Mouse (Mus musculus): Measurements from ENCODE around the gene Olfr55. TPM values are rescaled to one million over a fixed set of nuclear protein-coding genes. Genes with fewer than 3 reads are reported as not detected.
"Not testable (repeated sequence)": the region's sequence is repeated elsewhere in the genome, so short reads cannot be mapped to it uniquely, and the experiment has no call there.

Olfr55 gene
- not detected in 2 replicates for polyA plus RNA-seq (2015; fragmentation: Nextera tagmentation; extraction: Ambion mirVana)

DNA sequence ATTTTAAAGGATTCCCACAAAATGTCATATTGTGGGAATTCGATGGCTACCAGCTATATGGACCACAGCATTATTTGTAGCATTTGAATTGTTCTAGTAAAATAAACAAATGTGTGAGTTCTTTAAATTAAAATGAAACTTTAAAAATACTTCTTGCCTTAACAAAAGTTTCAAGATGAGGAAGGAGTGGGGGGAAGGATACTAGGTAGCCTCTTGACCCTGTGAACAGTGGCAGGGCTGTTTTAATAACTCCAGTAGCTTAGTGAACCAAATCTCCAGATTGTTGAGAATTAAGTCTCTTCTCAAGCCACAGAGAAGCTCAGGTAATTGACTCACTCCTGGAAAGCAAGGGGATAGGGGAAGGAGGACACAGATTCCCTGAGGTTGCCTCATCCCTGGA lies at the start of gene Olfr55:
Gene Olfr55 (plus strand): TSS at position 301 of the 400 bp plus-strand sequence.
- H3K27me3 ChIP-seq (replicated peaks; ENCODE audit: control insufficient read depth, insufficient read depth, low read length); H3K36me3 ChIP-seq (ENCODE audit: control insufficient read depth, insufficient read depth); H3K4me2 ChIP-seq (replicated peaks; ENCODE audit: low read depth); ATAC-seq; H3K4me1 ChIP-seq (replicated peaks; ENCODE audit: control insufficient read depth, insufficient read depth, low read length); H3K9ac ChIP-seq (ENCODE audit: low read depth, low read length); H3K27ac ChIP-seq (ENCODE audit: low read depth, low read length); H3K4me3 ChIP-seq (ENCODE audit: low read depth, low read length); H3K9me3 ChIP-seq (ENCODE audit: control insufficient read depth): not testable (repeated sequence)
- 83% methylated on average over 1 of the region's 1 CpGs for WGBS

GRCm38 (mm10) chr17:33124546-33124945 lies 43.7 kb upstream of the Olfr55 start:
- no peaks in the 10 kb centered on the region for H3K36me3 ChIP-seq (ENCODE audit: control insufficient read depth, insufficient read depth)
- H3K27ac ChIP-seq (ENCODE audit: low read depth, low read length): no peak overlapping the region
- no peaks in the 10 kb centered on the region for H3K27me3 ChIP-seq (replicated peaks; ENCODE audit: control insufficient read depth, insufficient read depth, low read length)
- no peaks in the 10 kb centered on the region for H3K4me1 ChIP-seq (replicated peaks; ENCODE audit: control insufficient read depth, insufficient read depth, low read length)
- no peaks in the 10 kb centered on the region for H3K9me3 ChIP-seq (ENCODE audit: control insufficient read depth)
- no peak overlapping the region for H3K4me3 ChIP-seq (ENCODE audit: low read depth, low read length)
- no peak for ATAC-seq
- no peak overlapping the region for H3K4me2 ChIP-seq (replicated peaks; ENCODE audit: low read depth)
- TF ChIP-seq CTCF (IDR thresholded peaks at IDR 0.05; ENCODE audit: low read depth): no peak
- no peak overlapping the region for H3K9ac ChIP-seq (ENCODE audit: low read depth, low read length)

- no peak overlapping the region for H3K27ac ChIP-seq (ENCODE audit: low read depth, low read length)
- H3K4me2 ChIP-seq (replicated peaks; ENCODE audit: low read depth): no peak overlapping the region
- no peak for ATAC-seq
- TF ChIP-seq CTCF (IDR thresholded peaks at IDR 0.05; ENCODE audit: low read depth): no peak
- no peak overlapping the region for H3K9ac ChIP-seq (ENCODE audit: low read depth, low read length)
- H3K4me1 ChIP-seq (replicated peaks; ENCODE audit: control insufficient read depth, insufficient read depth, low read length): no peaks in the 10 kb centered on the region
- H3K4me3 ChIP-seq (ENCODE audit: low read depth, low read length): no peak overlapping the region
- H3K27me3 ChIP-seq (replicated peaks; ENCODE audit: control insufficient read depth, insufficient read depth, low read length): no peaks in the 10 kb centered on the region
- 48% methylated on average over 2 of the region's 2 CpGs for WGBS
- H3K36me3 ChIP-seq (ENCODE audit: control insufficient read depth, insufficient read depth): no peaks in the 10 kb centered on the region
- no peaks in the 10 kb centered on the region for H3K9me3 ChIP-seq (ENCODE audit: control insufficient read depth)
Measured at GRCm38 (mm10) chr17:33126257-33126656, 42.0 kb upstream of the Olfr55 start.

- no peak within 1 kb of the TSS for H3K4me2 ChIP-seq (replicated peaks; ENCODE audit: low read depth)
- H3K27ac ChIP-seq (ENCODE audit: low read depth, low read length): no peak within 1 kb of the TSS
- no peaks in the 10 kb centered on the region for H3K9me3 ChIP-seq (ENCODE audit: control insufficient read depth)
- H3K9ac ChIP-seq (ENCODE audit: low read depth, low read length): no peak within 1 kb of the TSS
- ATAC-seq: no peak
- H3K4me1 ChIP-seq (replicated peaks; ENCODE audit: control insufficient read depth, insufficient read depth, low read length): no peaks in the 10 kb centered on the region
- H3K27me3 ChIP-seq (replicated peaks; ENCODE audit: control insufficient read depth, insufficient read depth, low read length): no peaks in the 10 kb centered on the region
- no peak within 1 kb of the TSS for H3K4me3 ChIP-seq (ENCODE audit: low read depth, low read length)
- WGBS: 73% methylated on average over 18 of the region's 18 CpGs
- TF ChIP-seq CTCF (IDR thresholded peaks at IDR 0.05; ENCODE audit: low read depth): no peak
- H3K36me3 ChIP-seq (ENCODE audit: control insufficient read depth, insufficient read depth): no peaks in the 10 kb centered on the region
Measured at GRCm38 (mm10) chr17:33139261-33139820, 28.9 kb upstream of the Olfr55 start, which contains the start of gene Morc2b. Gene Morc2b, minus strand, starts transcription at chr17:33139683.

DNA sequence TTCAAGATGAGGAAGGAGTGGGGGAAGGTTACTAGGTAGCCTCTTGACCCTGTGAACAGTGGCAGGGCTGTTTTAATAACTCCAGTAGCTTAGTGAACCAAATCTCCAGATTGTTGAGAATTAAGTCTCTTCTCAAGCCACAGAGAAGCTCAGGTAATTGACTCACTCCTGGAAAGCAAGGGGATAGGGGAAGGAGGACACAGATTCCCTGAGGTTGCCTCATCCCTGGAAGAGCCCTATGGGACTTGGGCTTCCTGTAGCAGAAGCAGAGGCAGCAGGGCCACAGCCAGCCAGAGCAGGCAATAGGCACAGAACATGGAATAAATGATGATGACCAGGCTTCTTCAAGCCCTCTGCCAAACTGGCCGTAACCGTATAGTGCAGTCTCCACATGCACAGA lies 22.8 kb downstream of the Olfr55 start, which contains the start of gene Olfr239:
Gene Olfr239 (plus strand): TSS at position 301 of the 400 bp plus-strand sequence.
- WGBS: no CpG with 5 or more reads among the region's 2 CpGs

GRCm38 (mm10) chr17:33221590-33221989 lies 53.3 kb downstream of the Olfr55 start, which contains the start of gene Olfr1564:
Gene Olfr1564, minus strand, starts transcription at chr17:33221690.
- Histone ChIP-seq H3K4me3 (ENCODE audit: low read depth, low read length) (no peak within 1 kb of the TSS), H3K4me2 (replicated peaks; ENCODE audit: low read depth) (no peak within 1 kb of the TSS), H3K27ac (ENCODE audit: low read depth, low read length) (no peak within 1 kb of the TSS), H3K9ac (ENCODE audit: low read depth, low read length) (no peak within 1 kb of the TSS), H3K9me3 (ENCODE audit: control insufficient read depth) (no peaks in the 10 kb centered on the region; the same call in 1 of the 2 replicates), H3K4me1 (replicated peaks; ENCODE audit: control insufficient read depth, insufficient read depth, low read length) (no peaks in the 10 kb centered on the region), H3K27me3 (replicated peaks; ENCODE audit: control insufficient read depth, insufficient read depth, low read length) (no peaks in the 10 kb centered on the region), H3K36me3 (ENCODE audit: control insufficient read depth, insufficient read depth) (no peaks in the 10 kb centered on the region)
- 74% methylated on average over 2 of the region's 2 CpGs for WGBS
- ATAC-seq: no peak
- no peak for TF ChIP-seq CTCF (IDR thresholded peaks at IDR 0.05; ENCODE audit: low read depth)

More for the DNA sequence above, 22.8 kb downstream of the Olfr55 start, which contains the start of gene Olfr239:
- H3K4me3 ChIP-seq (ENCODE audit: low read depth, low read length); H3K4me2 ChIP-seq (replicated peaks; ENCODE audit: low read depth); H3K9ac ChIP-seq (ENCODE audit: low read depth, low read length); H3K27ac ChIP-seq (ENCODE audit: low read depth, low read length); H3K36me3 ChIP-seq (ENCODE audit: control insufficient read depth, insufficient read depth); H3K9me3 ChIP-seq (ENCODE audit: control insufficient read depth); H3K27me3 ChIP-seq (replicated peaks; ENCODE audit: control insufficient read depth, insufficient read depth, low read length); H3K4me1 ChIP-seq (replicated peaks; ENCODE audit: control insufficient read depth, insufficient read depth, low read length); ATAC-seq: not testable (repeated sequence)

Other genes with a start within 250 kb of the Olfr55 start
- 61.8 and 62.9 TPM in 2 replicates for gene Cyp4f13, start 221.0 kb upstream of the Olfr55 start, polyA plus RNA-seq (2015; fragmentation: Nextera tagmentation; extraction: Ambion mirVana)
- 4.9 and 5.3 TPM in 2 replicates for gene Zfp472, start 202.6 kb upstream of the Olfr55 start, polyA plus RNA-seq (2015; fragmentation: Nextera tagmentation; extraction: Ambion mirVana)
- gene Zfp952, start 175.3 kb upstream of the Olfr55 start, polyA plus RNA-seq (2015; fragmentation: Nextera tagmentation; extraction: Ambion mirVana): 4.7 and 4.9 TPM in 2 replicates
- 3.7 and 4.1 TPM in 2 replicates for gene Zfp763, start 135.0 kb upstream of the Olfr55 start, polyA plus RNA-seq (2015; fragmentation: Nextera tagmentation; extraction: Ambion mirVana)
- not detected in 2 replicates for gene 4921501E09Rik, start 100.4 kb upstream of the Olfr55 start, polyA plus RNA-seq (2015; fragmentation: Nextera tagmentation; extraction: Ambion mirVana)
- 3.3 TPM in 2 replicates for gene Zfp563, start 79.1 kb upstream of the Olfr55 start, polyA plus RNA-seq (2015; fragmentation: Nextera tagmentation; extraction: Ambion mirVana)
- gene Morc2b, start 28.8 kb upstream of the Olfr55 start, polyA plus RNA-seq (2015; fragmentation: Nextera tagmentation; extraction: Ambion mirVana): not detected in 2 replicates
- gene Olfr239, start 22.9 kb downstream of the Olfr55 start, polyA plus RNA-seq (2015; fragmentation: Nextera tagmentation; extraction: Ambion mirVana): not detected in 2 replicates
- gene Olfr1564, start 53.2 kb downstream of the Olfr55 start, polyA plus RNA-seq (2015; fragmentation: Nextera tagmentation; extraction: Ambion mirVana): not detected in 2 replicates
- gene Zfp955a, start 86.7 kb downstream of the Olfr55 start, polyA plus RNA-seq (2015; fragmentation: Nextera tagmentation; extraction: Ambion mirVana): 4.8 and 4.9 TPM in 2 replicates
- gene Olfr63, start 96.2 kb downstream of the Olfr55 start, polyA plus RNA-seq (2015; fragmentation: Nextera tagmentation; extraction: Ambion mirVana): 0.03 TPM in 1 of 2 replicates, not detected in the other
- gene Zfp955b, start 121.1 kb downstream of the Olfr55 start, polyA plus RNA-seq (2015; fragmentation: Nextera tagmentation; extraction: Ambion mirVana): 3.1 and 3.6 TPM in 2 replicates
- gene Zfp81, start 190.4 kb downstream of the Olfr55 start, polyA plus RNA-seq (2015; fragmentation: Nextera tagmentation; extraction: Ambion mirVana): 2.6 and 3.0 TPM in 2 replicates
- gene Zfp101, start 226.2 kb downstream of the Olfr55 start, polyA plus RNA-seq (2015; fragmentation: Nextera tagmentation; extraction: Ambion mirVana): 4.3 and 4.5 TPM in 2 replicates